Mouse (Mus musculus) left cerebral cortex, adult 9 months (tissue): Measurements from ENCODE around the gene Cpa3.
A peak's percentile ranks its signal among the peaks of the same experiment; 100 is the strongest.

ENCODE experiments used
- DNase-seq, 2 experiments: peaks; one replicate each; pipeline ENCODE4 v3.0.0; 2022; ENCODE audit warnings: low spot score in 2 of 2

Cpa3 gene

DNA sequence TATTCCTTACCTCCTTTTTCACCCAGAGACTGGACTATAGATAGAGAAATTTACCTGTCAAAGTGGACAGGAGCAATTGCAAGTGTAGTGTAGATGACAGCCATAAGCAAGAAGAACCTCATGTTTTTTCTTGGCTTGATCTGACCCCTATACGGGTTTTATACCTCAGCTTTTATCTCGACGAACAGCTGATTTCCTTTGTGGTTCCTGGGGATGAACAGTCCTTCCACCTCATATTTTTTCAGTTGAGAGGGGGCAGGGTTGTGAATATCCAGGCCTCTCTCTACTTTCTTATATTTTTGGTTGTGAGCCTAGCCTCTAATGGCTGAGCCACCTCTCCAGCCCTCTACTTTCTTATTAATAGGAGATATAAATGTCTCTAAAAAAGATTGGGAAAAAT is at the start of gene Cpa3:
TSS of gene Cpa3 (minus strand) at position 132 of the 400 bp plus-strand sequence.
- no peak for DNase-seq

GRCm38 (mm10) chr3:20291370-20291769 is 49.4 kb upstream of the Cpa3 start:
- DNase-seq, result no peak

- no peak for DNase-seq
These were observed 46.8 kb upstream of the Cpa3 start for GRCm38 (mm10) chr3:20288761-20289160.

GRCm38 (mm10) chr3:20281796-20282195 is 39.8 kb upstream of the Cpa3 start:
- DNase-seq, result no peak

- no peak for DNase-seq
These were observed 33.7 kb upstream of the Cpa3 start, which contains the start of gene Cpb1 for GRCm38 (mm10) chr3:20275633-20276032. Gene Cpb1 (minus strand): TSS chr3:20275733.

DNA sequence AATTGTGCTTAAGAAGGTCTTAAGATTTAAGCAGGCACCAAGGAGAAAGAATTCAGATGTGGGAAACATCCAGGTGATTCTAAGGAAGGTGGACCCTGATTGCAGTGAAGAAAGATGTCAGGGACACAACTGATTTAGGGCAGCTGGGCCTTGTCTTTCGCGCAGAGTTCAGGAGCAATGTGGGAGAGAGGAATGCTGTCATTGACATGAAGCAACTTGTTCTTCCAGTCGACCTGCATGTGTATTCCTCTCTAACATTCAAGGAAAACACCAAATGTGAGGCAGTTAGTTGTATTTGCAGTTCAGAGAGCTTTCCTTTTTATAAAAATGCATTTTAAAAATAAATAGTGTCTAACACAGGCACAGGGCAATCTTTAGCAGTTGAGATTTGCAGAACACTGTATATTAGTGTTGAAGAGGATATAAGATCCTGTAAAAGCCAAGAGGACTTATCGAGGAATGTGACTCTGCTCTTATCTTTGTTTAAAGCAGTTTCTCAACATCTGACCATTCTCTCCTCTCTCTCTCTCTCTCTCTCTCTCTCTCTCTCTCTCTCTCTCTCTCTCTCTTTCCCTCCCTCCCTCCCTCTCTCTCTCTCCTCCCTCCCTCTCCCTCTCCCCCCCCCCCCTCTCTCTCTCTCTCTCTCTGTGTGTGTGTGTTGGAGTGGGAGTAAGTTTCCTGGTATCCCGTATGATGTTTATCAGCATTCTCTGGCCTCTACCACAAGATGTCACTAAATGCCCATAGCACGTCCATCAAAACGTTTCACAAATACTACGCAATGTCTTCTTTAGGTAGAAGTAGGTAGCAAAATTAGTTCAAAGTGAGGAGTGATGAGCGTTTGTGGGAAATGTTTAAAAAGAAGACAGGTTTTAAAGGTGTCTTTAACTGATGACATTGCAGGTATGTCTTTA is 12.8 kb upstream of the Cpa3 start:
- DNase-seq, result no peak

DNA sequence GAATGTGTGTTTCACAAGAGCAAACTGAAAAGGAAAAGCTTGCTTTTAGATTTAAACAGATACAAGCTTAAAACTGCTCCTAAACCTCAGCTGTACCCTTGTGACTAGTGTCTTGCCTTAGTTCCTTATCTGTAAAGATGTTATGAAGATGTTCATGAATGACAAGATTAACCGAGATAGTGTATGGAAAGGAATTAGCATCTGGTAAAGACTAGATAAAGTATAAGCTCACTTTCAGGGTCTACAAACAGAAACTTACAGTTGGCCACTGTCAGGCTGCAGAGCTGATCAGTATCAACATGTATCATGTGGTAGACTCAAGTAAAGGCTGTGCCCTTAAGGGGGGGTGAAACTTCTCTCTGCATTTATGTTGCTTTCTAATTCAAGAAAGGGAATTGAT is 1.9 kb upstream of the Cpa3 start:
- DNase-seq, result no peak

DNA sequence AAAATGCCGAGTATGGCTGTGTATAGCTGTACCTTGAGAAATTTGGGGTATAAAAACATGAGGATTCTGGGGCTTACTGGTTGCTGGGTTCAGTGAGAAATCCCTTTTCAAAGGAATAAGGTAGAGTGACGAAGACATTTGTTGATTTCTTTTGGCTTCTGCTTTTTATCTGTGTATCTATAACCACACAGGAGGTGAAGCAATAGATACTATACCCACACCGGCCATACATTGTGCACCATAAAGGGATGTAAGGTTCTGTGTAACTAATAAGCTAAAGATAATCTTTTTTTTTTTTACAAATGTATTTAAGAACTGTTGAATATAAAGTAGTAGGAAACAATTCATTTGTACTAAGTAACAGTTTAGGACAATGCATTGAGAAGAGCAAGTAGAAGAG is 2.2 kb downstream of the Cpa3 start:
- no peak for DNase-seq

- no peak for DNase-seq
These were observed 5.0 kb downstream of the Cpa3 start for GRCm38 (mm10) chr3:20236965-20237364.

DNA sequence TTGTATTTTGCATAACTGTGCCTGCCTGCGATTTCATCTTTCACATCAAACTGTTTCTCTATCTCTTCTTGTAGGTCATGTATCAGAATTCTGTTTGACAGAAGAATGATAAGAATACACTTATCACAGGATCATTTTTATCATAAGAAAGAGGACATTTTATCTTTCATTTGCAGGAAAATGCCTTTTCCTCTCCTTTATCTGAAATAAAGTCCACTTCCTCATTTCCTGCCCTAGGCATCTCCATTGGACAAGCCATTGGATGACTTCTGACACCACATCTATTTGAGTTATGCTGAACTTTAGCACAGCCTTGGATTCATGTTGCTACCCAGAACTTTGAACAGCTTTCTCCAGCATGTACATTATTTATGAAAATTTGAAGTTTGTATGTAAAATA is 13.0 kb downstream of the Cpa3 start:
- no peak for DNase-seq

DNA sequence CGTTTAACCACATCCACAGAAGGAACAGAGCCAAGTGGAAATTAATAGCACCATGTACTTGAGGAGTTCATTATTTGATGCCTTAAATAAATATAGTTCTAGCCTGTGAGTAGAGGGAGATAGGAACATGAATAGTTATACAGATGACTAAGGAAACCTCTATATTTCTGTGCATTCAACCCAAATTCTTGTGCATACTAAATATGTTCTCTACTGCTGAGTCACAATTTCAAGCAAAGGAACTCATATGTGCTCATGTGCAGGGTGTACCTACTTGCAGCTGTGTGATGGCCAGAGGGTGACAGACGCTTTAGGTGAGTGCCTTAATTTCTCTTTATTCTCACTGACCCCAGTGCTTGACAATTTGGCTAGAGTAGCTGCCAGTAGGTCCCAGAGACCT is 16.6 kb downstream of the Cpa3 start:
- DNase-seq, result no peak

DNA sequence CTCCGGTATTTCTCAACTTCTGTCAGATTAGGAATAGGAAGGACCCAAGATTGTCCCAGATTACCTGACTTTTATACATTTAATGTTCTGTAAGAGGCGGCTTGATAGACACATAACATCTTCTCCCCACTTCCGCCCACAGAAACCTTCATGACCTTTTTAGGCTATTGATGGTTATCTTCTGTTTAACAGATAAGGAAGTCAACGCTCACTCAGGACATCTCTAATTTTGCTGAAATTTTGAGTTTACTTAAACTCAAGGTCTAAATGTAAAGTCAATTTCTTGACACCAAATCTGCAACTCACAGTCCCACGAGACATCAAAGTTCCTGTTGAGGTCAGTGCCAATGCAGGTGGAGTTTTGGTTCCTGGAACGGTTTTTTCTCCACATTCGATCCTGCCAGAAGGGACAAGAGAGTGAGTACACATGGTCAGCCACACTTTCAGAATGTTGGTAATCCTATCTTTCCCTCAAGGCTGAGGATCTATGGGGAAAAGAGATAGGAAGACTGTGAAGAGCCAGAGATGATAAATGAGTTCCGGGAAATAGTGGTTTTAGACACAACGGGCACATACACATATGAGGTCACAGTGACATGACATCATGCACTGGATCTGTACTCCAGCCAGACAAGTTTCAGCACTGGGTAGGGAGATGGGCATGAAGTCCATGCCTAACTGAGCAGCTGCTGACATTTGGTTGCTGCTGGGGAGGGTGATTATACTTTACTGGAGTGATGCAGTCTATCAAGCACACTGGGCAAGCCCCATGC is 18.9 kb downstream of the Cpa3 start:
- DNase-seq, result no peak

DNA sequence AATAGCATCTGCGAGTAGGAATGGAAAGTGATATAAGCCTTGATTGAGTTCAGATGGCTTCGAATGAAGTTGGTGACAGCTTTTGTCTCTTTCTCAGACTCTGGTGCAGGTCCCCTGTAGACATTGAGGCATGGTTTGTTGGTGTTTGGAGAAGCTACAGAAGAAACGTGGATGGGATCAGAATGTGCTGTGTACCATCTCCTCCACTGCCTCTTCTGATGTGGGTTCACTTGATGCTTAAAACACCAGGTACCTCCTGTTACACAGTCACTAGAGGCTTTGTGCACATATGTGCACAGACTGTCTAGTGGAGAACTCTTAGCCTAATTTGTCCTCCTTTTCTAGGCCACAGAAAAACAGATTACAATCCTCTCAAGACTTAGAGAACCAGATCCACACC is 19.8 kb downstream of the Cpa3 start:
- no peak for DNase-seq

DNA sequence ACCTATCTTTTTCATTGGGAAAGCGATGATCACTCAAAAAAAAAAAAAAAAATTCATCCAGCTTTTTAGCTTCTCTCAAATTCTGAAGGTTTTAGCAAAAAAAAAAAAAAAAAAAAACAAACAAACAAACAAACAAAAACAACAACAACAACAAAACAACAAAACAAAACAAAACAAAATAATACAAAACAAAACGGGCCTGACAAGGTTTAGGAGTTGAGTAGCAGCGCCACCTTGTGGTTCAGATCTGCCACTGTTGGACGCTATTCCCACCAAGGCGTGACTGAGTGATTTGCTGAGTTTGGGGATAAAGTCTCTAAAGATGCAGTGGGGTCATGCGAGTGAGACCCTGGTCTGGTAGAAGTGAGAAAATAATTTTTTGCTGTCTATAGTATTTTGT is 43.1 kb downstream of the Cpa3 start:
- peak in 1 of 2 experiments; percentile 40 for DNase-seq

DNA sequence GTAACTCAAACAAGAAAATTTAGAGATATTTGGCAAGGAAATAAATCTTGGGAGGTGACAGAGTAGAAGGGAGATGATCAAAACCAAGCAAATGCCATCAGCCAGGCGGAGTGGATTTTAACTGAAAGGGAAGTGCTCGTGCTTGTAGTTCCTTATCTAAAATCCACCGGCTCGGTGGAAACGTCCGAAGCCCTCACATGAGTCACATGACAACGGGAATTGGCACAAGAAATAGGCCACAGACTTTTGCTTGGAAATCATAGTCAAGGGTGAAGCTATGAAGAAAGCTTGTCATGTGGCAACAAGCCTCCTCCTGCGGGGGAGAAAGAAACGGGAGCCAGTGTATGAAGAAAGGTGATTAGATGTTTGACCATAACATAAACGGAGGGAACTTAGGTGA is 44.1 kb downstream of the Cpa3 start:
- DNase-seq, result no peak

GRCm38 (mm10) chr3:20188976-20189675 is 52.9 kb downstream of the Cpa3 start:
- no peak for DNase-seq

- DNase-seq, result no peak
These were observed 69.6 kb downstream of the Cpa3 start for GRCm38 (mm10) chr3:20172394-20172793.

GRCm38 (mm10) chr3:20167487-20167886 is 74.5 kb downstream of the Cpa3 start:
- no peak for DNase-seq
